25 mouse cellular contexts compared by ENCODE assay signal in the genomic region with DNA sequence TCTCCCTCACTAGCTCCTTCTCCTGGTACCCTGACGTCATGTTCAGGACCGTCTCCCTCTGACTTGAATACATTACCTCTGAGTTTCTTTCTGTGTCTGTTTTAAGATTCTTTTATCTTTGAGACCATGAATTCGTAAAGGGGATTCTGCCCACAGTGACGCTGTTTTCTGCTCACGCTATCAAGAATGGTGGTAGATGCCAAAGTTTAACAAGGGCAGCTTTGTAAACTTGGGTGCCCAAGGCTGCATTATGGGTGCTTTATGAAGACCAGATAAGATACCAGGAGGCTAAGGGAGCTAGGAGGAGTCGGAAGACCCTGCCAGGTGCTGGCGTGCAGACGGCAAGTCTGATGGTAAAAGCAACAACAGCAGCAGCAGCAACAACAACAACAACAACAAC.
"Had no signal": no experiment of that assay in that cellular context is flagged by ENCODE, and none has a peak within 500 bp of the region (broad histone marks: within the 10 kb centered on the region; RNA-seq: fewer than 3 reads in every experiment).

No protein-coding gene starts in this region.

- H3K4me1 ChIP-seq: embryonic facial prominence, embryonic 12.5 days had no signal

- H3K4me3 ChIP-seq: embryonic facial prominence, embryonic 10.5 days; embryonic facial prominence, embryonic 12.5 days; embryonic facial prominence, embryonic 13.5 days; embryonic facial prominence, embryonic 15.5 days; erythroblast, embryonic 14.5 days; forebrain, embryonic 10.5 days; forebrain, embryonic 12.5 days; forebrain, embryonic 13.5 days; forebrain, embryonic 15.5 days; gastrocnemius, adult 2 months; heart, adult 2 months; heart, embryonic 10.5 days had no signal

- DNase-seq: cerebellum, adult 9-11 months; cerebellum, postnatal 10 days; cerebellum, postnatal 14 days; cerebellum, postnatal 25 days; cerebellum, postnatal 36 days; embryo, embryonic 11 days; forebrain, postnatal 0 days; gastrocnemius, adult 2 months; gastrocnemius, postnatal 10 days; gastrocnemius, postnatal 14 days; gastrocnemius, postnatal 25 days; gastrocnemius, postnatal 36 days; heart, adult 11 months; heart, adult 18-20 months; heart, adult 2 months had no signal

- H3K27ac ChIP-seq: embryonic facial prominence, embryonic 10.5 days; embryonic facial prominence, embryonic 12.5 days; embryonic facial prominence, embryonic 13.5 days; embryonic facial prominence, embryonic 15.5 days; forebrain, embryonic 10.5 days; forebrain, embryonic 12.5 days; forebrain, embryonic 13.5 days; forebrain, embryonic 15.5 days; gastrocnemius, adult 2 months; heart, adult 2 months; heart, embryonic 10.5 days had no signal

- H3K9me3 ChIP-seq: embryonic facial prominence, embryonic 10.5 days; embryonic facial prominence, embryonic 12.5 days; embryonic facial prominence, embryonic 13.5 days; embryonic facial prominence, embryonic 15.5 days; forebrain, embryonic 10.5 days; forebrain, embryonic 12.5 days; forebrain, embryonic 13.5 days; forebrain, embryonic 15.5 days; heart, embryonic 10.5 days had no signal

- H3K9ac ChIP-seq: embryonic facial prominence, embryonic 12.5 days; embryonic facial prominence, embryonic 13.5 days; embryonic facial prominence, embryonic 15.5 days; forebrain, embryonic 12.5 days; forebrain, embryonic 13.5 days; forebrain, embryonic 15.5 days; forebrain, postnatal 0 days had no signal

- H3K27me3 ChIP-seq: embryonic facial prominence, embryonic 12.5 days; embryonic facial prominence, embryonic 13.5 days; embryonic facial prominence, embryonic 15.5 days; forebrain, embryonic 13.5 days; forebrain, embryonic 15.5 days had no signal

- H3K36me3 ChIP-seq: embryonic facial prominence, embryonic 10.5 days; embryonic facial prominence, embryonic 12.5 days; embryonic facial prominence, embryonic 13.5 days; embryonic facial prominence, embryonic 15.5 days; forebrain, embryonic 10.5 days; forebrain, embryonic 12.5 days; forebrain, embryonic 15.5 days; heart, embryonic 10.5 days had no signal
